Mouse (Mus musculus): ENCODE data around the gene Fxr1. TPM values are rescaled to one million over a fixed set of nuclear protein-coding genes. Genes with fewer than 3 reads are reported as not detected.

Gene Fxr1
- polyA plus RNA-seq, 1 experiment from 2014 or later = 72.9 TPM

DNA sequence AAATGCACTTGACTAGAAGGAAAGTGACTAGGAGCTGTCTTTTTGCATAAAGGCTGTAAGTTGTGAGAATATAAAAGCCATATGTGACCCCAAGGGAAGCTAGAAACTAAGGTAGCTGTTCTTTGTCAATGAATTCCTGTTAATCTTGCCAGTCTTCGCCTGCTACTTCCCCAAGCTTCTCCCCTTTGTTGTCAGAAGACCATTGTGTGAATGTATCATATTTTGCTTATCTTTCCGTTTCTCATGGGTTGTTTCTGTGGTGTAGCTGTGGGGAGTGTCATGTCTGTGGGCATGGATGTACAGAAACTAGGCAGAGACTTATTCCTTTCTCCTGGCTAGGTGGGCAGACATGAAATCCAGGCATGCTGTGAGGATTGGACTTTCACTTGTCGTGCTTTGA is 62.2 kb downstream of the Fxr1 start:
- no peaks in the 10 kb centered on the region for H3K27me3 ChIP-seq (ENCODE audit: control insufficient read depth, insufficient read depth, low read length)
- 93% methylated on average over 3 of the region's 3 CpGs for WGBS
- H3K4me3 ChIP-seq (ENCODE audit: low read depth, low read length) = no peak overlapping the region; the same call in 1 of the 2 replicates
- no peaks in the 10 kb centered on the region for H3K36me3 ChIP-seq (ENCODE audit: control insufficient read depth, insufficient read depth, low read length)
- H3K9me3 ChIP-seq (ENCODE audit: control insufficient read depth, low read length) = no peaks in the 10 kb centered on the region
- no peak overlapping the region; the same call in 1 of the 2 replicates for H3K9ac ChIP-seq (ENCODE audit: low read length)
- H3K4me2 ChIP-seq = peak overlapping the region; percentile 64
- ATAC-seq (ENCODE audit: low FRiP score) (no peak), DNase-seq (ENCODE audit: low spot score, missing footprints) (peak; percentile 78)
- H3K27ac ChIP-seq (ENCODE audit: low read depth, low read length) = no peak overlapping the region
- peaks cover 6% of the 10 kb centered on the region; the same call in 1 of the 2 replicates for H3K4me1 ChIP-seq (ENCODE audit: control insufficient read depth, insufficient read depth, low read length)

DNA sequence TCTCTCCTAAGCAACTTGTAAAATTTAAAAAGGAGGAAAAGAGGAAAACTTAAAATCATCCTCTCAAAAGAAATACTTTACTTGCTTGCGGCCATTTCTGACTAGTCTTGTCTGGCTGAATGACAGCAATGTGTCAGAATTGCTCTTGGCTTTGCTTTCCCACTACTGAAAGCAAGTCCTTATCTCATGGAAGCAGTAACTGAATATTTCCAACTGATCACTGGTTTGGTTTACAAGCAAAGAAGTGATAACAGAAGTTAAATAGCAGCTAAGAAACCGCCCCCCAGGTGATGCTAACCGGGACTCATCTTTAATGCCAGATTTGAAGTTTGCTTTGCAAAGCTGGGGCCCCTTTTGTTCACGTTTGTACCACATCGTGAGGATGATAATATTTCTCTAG is 63.9 kb downstream of the Fxr1 start:
- H3K4me1 ChIP-seq (ENCODE audit: control insufficient read depth, insufficient read depth, low read length) = peaks cover 6% of the 10 kb centered on the region; the same call in 1 of the 2 replicates
- 75% methylated on average over 5 of the region's 5 CpGs for WGBS
- H3K27me3 ChIP-seq (ENCODE audit: control insufficient read depth, insufficient read depth, low read length) = no peaks in the 10 kb centered on the region
- no peak overlapping the region for H3K4me3 ChIP-seq (ENCODE audit: low read depth, low read length)
- ATAC-seq (ENCODE audit: low FRiP score) (no peak), DNase-seq (ENCODE audit: low spot score, missing footprints) (peak; percentile 31)
- no peak overlapping the region for H3K9ac ChIP-seq (ENCODE audit: low read length)
- no peaks in the 10 kb centered on the region for H3K36me3 ChIP-seq (ENCODE audit: control insufficient read depth, insufficient read depth, low read length)
- H3K27ac ChIP-seq (ENCODE audit: low read depth, low read length) = no peak overlapping the region
- no peaks in the 10 kb centered on the region for H3K9me3 ChIP-seq (ENCODE audit: control insufficient read depth, low read length)
- no peak overlapping the region for H3K4me2 ChIP-seq

DNA sequence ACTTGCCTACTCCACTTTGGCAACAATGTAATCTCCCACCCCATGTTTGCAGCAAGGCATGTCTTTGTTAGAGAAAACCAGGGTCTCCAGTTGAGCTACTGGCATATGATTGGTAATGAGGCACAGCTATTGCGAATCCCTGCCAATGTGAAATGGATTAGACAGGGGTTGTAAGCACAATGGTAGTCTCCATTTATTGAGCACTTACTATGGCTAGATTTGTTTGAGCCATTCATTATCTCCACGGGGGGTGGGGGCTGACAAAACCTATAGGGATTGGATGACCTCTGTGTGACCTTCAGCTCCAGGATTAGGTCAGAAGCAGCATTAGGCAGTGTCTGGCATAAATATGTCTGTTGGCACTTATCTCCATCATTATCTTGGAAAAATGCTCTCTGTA is 83.1 kb downstream of the Fxr1 start:
- Histone ChIP-seq H3K36me3 (ENCODE audit: control insufficient read depth, insufficient read depth, low read length) (no peaks in the 10 kb centered on the region), H3K27ac (ENCODE audit: low read depth, low read length) (no peak overlapping the region), H3K27me3 (ENCODE audit: control insufficient read depth, insufficient read depth, low read length) (no peaks in the 10 kb centered on the region), H3K4me2 (no peak overlapping the region), H3K9ac (ENCODE audit: low read length) (no peak overlapping the region), H3K4me3 (ENCODE audit: low read depth, low read length) (no peak overlapping the region), H3K4me1 (ENCODE audit: control insufficient read depth, insufficient read depth, low read length) (peaks cover 12% of the 10 kb centered on the region), H3K9me3 (ENCODE audit: control insufficient read depth, low read length) (no peaks in the 10 kb centered on the region)
- 44% methylated on average over 2 of the region's 2 CpGs for WGBS
- DNase-seq (ENCODE audit: low spot score, missing footprints) = no peak
- 0 out of 2 replicates have a peak, but pooled peaks have one; percentile 28 for ATAC-seq (ENCODE audit: low FRiP score)

DNA sequence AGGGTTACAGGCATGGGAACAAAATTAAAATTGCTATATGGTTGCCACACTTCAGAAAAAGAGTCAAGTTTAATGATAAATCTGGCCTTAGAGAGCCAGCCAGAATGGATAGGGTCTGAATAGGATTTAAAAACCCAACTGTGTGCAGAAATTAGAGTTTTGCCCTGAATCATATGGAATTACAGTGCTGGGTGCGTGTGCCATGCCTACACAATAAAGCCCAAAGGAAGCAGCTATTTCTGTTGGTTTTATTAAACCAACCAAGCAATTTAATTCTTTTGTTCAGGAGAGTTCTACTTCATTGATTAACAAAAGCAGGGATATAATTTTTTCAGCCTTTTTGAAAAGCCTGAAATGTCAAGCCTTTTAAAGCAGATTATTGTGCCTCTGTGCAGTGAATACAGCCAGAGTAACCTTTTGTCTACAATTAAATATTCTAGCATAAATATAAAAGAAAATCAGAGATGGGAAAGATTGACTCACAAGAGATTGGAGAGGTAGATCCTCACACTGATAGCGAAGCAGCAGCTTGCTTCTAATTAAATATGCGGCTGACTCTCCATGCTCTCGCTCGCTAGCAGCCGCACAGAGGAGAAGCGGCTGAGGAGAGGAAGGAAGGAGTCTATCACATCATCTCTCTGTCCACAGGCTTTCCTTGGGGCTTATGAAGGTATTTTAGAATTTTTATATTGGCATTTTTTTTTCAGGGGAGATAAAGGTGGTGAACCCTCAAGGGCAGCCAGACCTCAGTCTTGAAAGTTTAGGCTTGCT is 84.3 kb downstream of the Fxr1 start:
- Histone ChIP-seq H3K27me3 (ENCODE audit: control insufficient read depth, insufficient read depth, low read length) (no peaks in the 10 kb centered on the region), H3K4me1 (ENCODE audit: control insufficient read depth, insufficient read depth, low read length) (peaks cover 12% of the 10 kb centered on the region), H3K9me3 (ENCODE audit: control insufficient read depth, low read length) (no peaks in the 10 kb centered on the region), H3K4me3 (ENCODE audit: low read depth, low read length) (peak overlapping the region; percentile 13; the same call in 1 of the 2 replicates), H3K4me2 (peak overlapping the region; percentile 25), H3K36me3 (ENCODE audit: control insufficient read depth, insufficient read depth, low read length) (no peaks in the 10 kb centered on the region), H3K27ac (ENCODE audit: low read depth, low read length) (no peak overlapping the region; the same call in 1 of the 2 replicates), H3K9ac (ENCODE audit: low read length) (no peak overlapping the region)
- ATAC-seq (ENCODE audit: low FRiP score) (peak; percentile 75), DNase-seq (ENCODE audit: low spot score, missing footprints) (peak; percentile 88)
- 13% methylated on average over 7 of the region's 7 CpGs for WGBS

DNA sequence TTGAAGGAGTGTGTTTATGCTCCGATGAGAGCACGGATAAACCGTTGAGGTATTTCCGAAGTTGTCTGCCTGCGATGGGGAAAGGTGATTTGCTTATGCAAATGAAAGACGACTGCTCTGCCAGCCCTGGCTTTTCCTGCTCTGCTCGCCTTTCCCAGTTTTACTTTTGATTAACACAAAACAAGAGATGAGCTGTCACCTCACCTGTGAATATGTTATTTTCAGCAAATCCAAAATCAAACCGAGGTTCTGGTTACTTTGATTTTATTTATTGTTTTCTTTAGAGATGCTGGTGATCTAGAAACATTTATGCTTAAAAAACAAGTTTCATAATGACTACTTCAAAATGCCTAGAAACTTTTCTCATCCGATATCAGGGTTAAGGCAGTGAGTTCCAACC is 86.7 kb downstream of the Fxr1 start:
- Histone ChIP-seq H3K4me1 (ENCODE audit: control insufficient read depth, insufficient read depth, low read length) (peaks cover 12% of the 10 kb centered on the region), H3K27me3 (ENCODE audit: control insufficient read depth, insufficient read depth, low read length) (no peaks in the 10 kb centered on the region), H3K36me3 (ENCODE audit: control insufficient read depth, insufficient read depth, low read length) (no peaks in the 10 kb centered on the region), H3K9ac (ENCODE audit: low read length) (no peak overlapping the region), H3K4me3 (ENCODE audit: low read depth, low read length) (no peak overlapping the region), H3K27ac (ENCODE audit: low read depth, low read length) (no peak overlapping the region), H3K9me3 (ENCODE audit: control insufficient read depth, low read length) (no peaks in the 10 kb centered on the region), H3K4me2 (no peak overlapping the region)
- 24% methylated on average over 9 of the region's 9 CpGs for WGBS
- DNase-seq (ENCODE audit: low spot score, missing footprints) = no peak
- no peak for ATAC-seq (ENCODE audit: low FRiP score)

DNA sequence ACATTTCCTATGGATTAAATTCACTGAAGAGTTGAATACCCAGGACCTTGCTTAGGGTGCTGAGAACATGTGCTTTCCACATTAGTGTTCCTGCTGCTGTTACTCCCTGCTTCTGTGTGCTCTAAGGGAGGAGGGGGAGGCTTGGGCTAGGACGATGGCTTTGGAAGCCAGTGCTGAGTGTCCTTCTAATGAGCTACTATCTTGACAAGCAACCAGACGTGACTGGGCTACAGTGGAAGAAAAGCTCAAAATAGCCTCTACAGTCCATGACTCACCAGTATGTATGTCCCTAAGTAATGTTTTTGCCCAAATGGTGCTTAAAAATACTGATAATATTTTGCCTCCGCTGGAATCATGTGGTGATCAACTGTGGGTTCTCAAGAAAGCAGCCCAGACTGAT is 87.9 kb downstream of the Fxr1 start:
- no peak overlapping the region for H3K4me3 ChIP-seq (ENCODE audit: low read depth, low read length)
- H3K4me1 ChIP-seq (ENCODE audit: control insufficient read depth, insufficient read depth, low read length) = peaks cover 12% of the 10 kb centered on the region
- no peak overlapping the region for H3K4me2 ChIP-seq
- no peak for ATAC-seq (ENCODE audit: low FRiP score)
- no peaks in the 10 kb centered on the region for H3K36me3 ChIP-seq (ENCODE audit: control insufficient read depth, insufficient read depth, low read length)
- no peaks in the 10 kb centered on the region for H3K9me3 ChIP-seq (ENCODE audit: control insufficient read depth, low read length)
- H3K27me3 ChIP-seq (ENCODE audit: control insufficient read depth, insufficient read depth, low read length) = no peaks in the 10 kb centered on the region
- no peak for DNase-seq (ENCODE audit: low spot score, missing footprints)
- H3K27ac ChIP-seq (ENCODE audit: low read depth, low read length) = no peak overlapping the region
- WGBS = 87% methylated on average over 3 of the region's 3 CpGs
- no peak overlapping the region for H3K9ac ChIP-seq (ENCODE audit: low read length)

DNA sequence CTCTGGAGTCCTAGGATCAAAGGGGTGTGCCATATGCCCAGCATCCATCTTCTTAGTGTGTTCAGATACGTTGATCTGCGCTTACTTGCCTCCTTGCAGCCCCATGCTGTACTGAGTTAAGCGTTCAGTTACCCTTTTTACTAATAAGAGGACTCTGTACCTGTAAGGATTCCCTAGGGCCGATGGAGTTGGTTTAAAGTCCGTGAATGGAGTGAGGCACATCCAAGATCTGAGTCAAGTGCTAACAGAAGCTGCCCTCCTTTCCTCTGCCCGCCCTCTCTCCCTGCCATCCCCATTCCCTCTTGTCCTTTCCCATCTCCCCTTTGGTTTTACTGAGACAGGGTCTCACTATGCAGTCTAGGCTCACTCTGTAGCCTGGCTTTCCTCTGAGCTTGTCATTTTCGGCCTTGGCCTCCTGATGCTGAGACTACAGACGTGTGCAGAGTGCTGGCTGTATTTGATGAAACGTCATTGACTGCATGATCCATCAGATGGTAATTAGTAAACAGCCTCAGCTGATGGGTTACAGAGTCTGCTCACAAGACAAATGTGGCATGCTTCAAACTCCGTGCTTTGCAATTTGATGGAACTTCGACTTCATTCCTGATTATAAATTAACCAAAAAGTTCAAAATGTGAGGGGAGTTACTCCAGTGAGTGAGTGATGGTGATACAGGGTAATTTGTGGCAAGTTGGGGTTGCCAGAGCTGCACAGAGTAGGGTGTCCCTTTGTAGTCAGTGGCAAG is 92.4 kb downstream of the Fxr1 start:
- H3K27ac ChIP-seq (ENCODE audit: low read depth, low read length) = no peak overlapping the region
- H3K4me1 ChIP-seq (ENCODE audit: control insufficient read depth, insufficient read depth, low read length) = no peaks in the 10 kb centered on the region
- H3K27me3 ChIP-seq (ENCODE audit: control insufficient read depth, insufficient read depth, low read length) = no peaks in the 10 kb centered on the region
- no peak overlapping the region for H3K9ac ChIP-seq (ENCODE audit: low read length)
- H3K9me3 ChIP-seq (ENCODE audit: control insufficient read depth, low read length) = no peaks in the 10 kb centered on the region
- 80% methylated on average over 11 of the region's 11 CpGs for WGBS
- DNase-seq (ENCODE audit: low spot score, missing footprints) (peak; percentile 75), ATAC-seq (ENCODE audit: low FRiP score) (no peak)
- H3K4me2 ChIP-seq = no peak overlapping the region
- H3K36me3 ChIP-seq (ENCODE audit: control insufficient read depth, insufficient read depth, low read length) = no peaks in the 10 kb centered on the region
- H3K4me3 ChIP-seq (ENCODE audit: low read depth, low read length) = no peak overlapping the region

DNA sequence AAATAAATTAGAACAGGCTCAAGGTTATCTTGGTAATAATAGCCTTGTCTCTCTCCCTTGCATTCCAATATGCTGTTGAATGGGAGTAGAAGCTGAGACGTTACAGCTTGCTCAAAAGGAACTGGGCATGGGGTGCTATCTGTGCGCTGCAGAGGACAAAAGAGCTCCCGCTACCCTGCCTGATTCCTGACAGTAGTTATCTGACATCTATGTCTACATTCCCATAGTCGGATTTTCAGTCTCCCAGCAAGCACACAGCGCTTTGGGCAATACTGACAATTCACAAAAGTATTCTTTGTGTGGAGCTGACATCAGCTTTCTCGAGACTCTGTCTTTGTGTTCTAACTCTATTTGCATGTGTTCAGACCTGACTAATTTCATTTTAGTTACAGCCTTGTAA is 96.1 kb downstream of the Fxr1 start:
- Histone ChIP-seq H3K36me3 (ENCODE audit: control insufficient read depth, insufficient read depth, low read length) (no peaks in the 10 kb centered on the region), H3K27me3 (ENCODE audit: control insufficient read depth, insufficient read depth, low read length) (no peaks in the 10 kb centered on the region), H3K4me2 (no peak overlapping the region), H3K27ac (ENCODE audit: low read depth, low read length) (no peak overlapping the region), H3K9me3 (ENCODE audit: control insufficient read depth, low read length) (no peaks in the 10 kb centered on the region), H3K9ac (ENCODE audit: low read length) (no peak overlapping the region), H3K4me1 (ENCODE audit: control insufficient read depth, insufficient read depth, low read length) (no peaks in the 10 kb centered on the region), H3K4me3 (ENCODE audit: low read depth, low read length) (no peak overlapping the region)
- no peak for ATAC-seq (ENCODE audit: low FRiP score)
- WGBS = 32% methylated on average over 6 of the region's 6 CpGs
- DNase-seq (ENCODE audit: low spot score, missing footprints) = no peak

DNA sequence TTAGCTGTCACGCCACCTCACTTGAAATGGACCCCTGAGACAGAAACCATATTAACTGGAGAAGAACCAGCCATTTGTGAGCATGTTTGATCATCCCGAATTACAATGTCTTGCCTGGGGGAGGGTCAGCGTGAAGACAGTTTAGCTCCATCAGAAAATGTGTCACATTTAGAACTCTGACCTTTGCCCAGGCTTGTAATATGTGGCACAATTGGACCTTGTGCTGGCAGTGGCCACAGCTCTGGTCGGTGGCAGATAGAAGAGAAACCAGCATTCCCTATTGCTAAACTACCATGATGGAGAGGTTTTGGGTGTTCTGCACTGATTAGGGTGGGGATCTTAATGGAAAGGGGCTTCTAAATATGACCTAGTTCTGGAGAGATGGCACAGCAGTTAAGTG is 100.1 kb downstream of the Fxr1 start:
- Histone ChIP-seq H3K36me3 (ENCODE audit: control insufficient read depth, insufficient read depth, low read length) (no peaks in the 10 kb centered on the region), H3K9ac (ENCODE audit: low read length) (no peak overlapping the region), H3K4me3 (ENCODE audit: low read depth, low read length) (no peak overlapping the region), H3K27me3 (ENCODE audit: control insufficient read depth, insufficient read depth, low read length) (no peaks in the 10 kb centered on the region), H3K9me3 (ENCODE audit: control insufficient read depth, low read length) (no peaks in the 10 kb centered on the region), H3K4me2 (no peak overlapping the region), H3K4me1 (ENCODE audit: control insufficient read depth, insufficient read depth, low read length) (no peaks in the 10 kb centered on the region), H3K27ac (ENCODE audit: low read depth, low read length) (no peak overlapping the region)
- ATAC-seq (ENCODE audit: low FRiP score) (no peak), DNase-seq (ENCODE audit: low spot score, missing footprints) (no peak)
- 80% methylated on average over 4 of the region's 4 CpGs for WGBS

All from midbrain, embryonic 11.5 days (tissue).